Mouse (Mus musculus): ENCODE results near the gene Ccna2.

- TF ChIP-seq CTCF (IDR thresholded peaks at IDR 0.05; ENCODE audit: control insufficient read depth, insufficient read depth, insufficient read length) (no peak), FOSL1 (IDR thresholded peaks at IDR 0.05; ENCODE audit: insufficient read depth, low read length, poor library complexity, severe bottlenecking) (no peak), MAX (IDR thresholded peaks at IDR 0.05) (no peak), MYOD1 (IDR thresholded peaks at IDR 0.05; ENCODE audit: control insufficient read depth, insufficient read length, low read depth) (no peak), USF1 (IDR thresholded peaks at IDR 0.05; ENCODE audit: low read depth) (no peak), CEBPB (IDR thresholded peaks at IDR 0.05; ENCODE audit: low read depth) (no peak), MYOG (IDR thresholded peaks at IDR 0.05; ENCODE audit: control insufficient read depth, extremely low read depth, insufficient read length) (no peak)
Observed at GRCm38 (mm10) chr3:36531979-36532542, 39.9 kb downstream of the Ccna2 start.
